Mouse (Mus musculus): ENCODE measurements around the gene Slc25a23.
"Not testable (repeated sequence)": the region's sequence is repeated elsewhere in the genome, so short reads cannot be mapped to it uniquely, and the experiment has no call there.

Slc25a23 gene

GRCm38 (mm10) chr17:57070699-57071098, 11.0 kb upstream of the Slc25a23 start:
- DNase-seq (ENCODE audit: low read depth): no peak

GRCm38 (mm10) chr17:57070272-57070671, 10.6 kb upstream of the Slc25a23 start:
- no peak for DNase-seq (ENCODE audit: low read depth)

GRCm38 (mm10) chr17:57066908-57067307, 7.2 kb upstream of the Slc25a23 start:
- no peak for DNase-seq (ENCODE audit: low read depth)

GRCm38 (mm10) chr17:57063031-57063430, 3.4 kb upstream of the Slc25a23 start:
- no peak for DNase-seq (ENCODE audit: low read depth)

- no peak for DNase-seq (ENCODE audit: low read depth)
Observed at GRCm38 (mm10) chr17:57062548-57062947, 2.9 kb upstream of the Slc25a23 start.

- no peak for DNase-seq (ENCODE audit: low read depth)
Observed at GRCm38 (mm10) chr17:57062011-57062521, 2.4 kb upstream of the Slc25a23 start.

GRCm38 (mm10) chr17:57061069-57061468, 1.4 kb upstream of the Slc25a23 start:
- no peak for DNase-seq (ENCODE audit: low read depth)

GRCm38 (mm10) chr17:57060231-57060801, 653 bp upstream of the Slc25a23 start:
- peak; percentile 74 for DNase-seq (ENCODE audit: low read depth)

- no peak for DNase-seq (ENCODE audit: low read depth)
Observed at GRCm38 (mm10) chr17:57058891-57059485, 675 bp downstream of the Slc25a23 start, which contains the start of gene Crb3. Gene Crb3, plus strand, starts transcription at chr17:57059105.

- DNase-seq (ENCODE audit: low read depth): no peak
Observed at GRCm38 (mm10) chr17:57056246-57056645, 3.4 kb downstream of the Slc25a23 start.

GRCm38 (mm10) chr17:57051679-57052078, 8.0 kb downstream of the Slc25a23 start:
- DNase-seq (ENCODE audit: low read depth): not testable (repeated sequence)

GRCm38 (mm10) chr17:57048816-57049215, 10.8 kb downstream of the Slc25a23 start:
- no peak for DNase-seq (ENCODE audit: low read depth)

GRCm38 (mm10) chr17:57047406-57047805, 12.3 kb downstream of the Slc25a23 start:
- DNase-seq (ENCODE audit: low read depth): no peak

GRCm38 (mm10) chr17:57041554-57041953, 18.1 kb downstream of the Slc25a23 start, which contains the start of gene Slc25a41:
Gene Slc25a41, minus strand, starts transcription at chr17:57041654.
- DNase-seq (ENCODE audit: low read depth): no peak

GRCm38 (mm10) chr17:57038978-57039377, 20.7 kb downstream of the Slc25a23 start:
- no peak for DNase-seq (ENCODE audit: low read depth)

- no peak for DNase-seq (ENCODE audit: low read depth)
Observed at GRCm38 (mm10) chr17:57032854-57033253, 26.8 kb downstream of the Slc25a23 start.

- DNase-seq (ENCODE audit: low read depth): peak; percentile 100
Observed at GRCm38 (mm10) chr17:57031661-57032420, 27.8 kb downstream of the Slc25a23 start.

GRCm38 (mm10) chr17:57030931-57031660, 28.6 kb downstream of the Slc25a23 start, which contains the start of gene Khsrp:
Gene Khsrp, minus strand, starts transcription at chr17:57031522.
- no peak for DNase-seq (ENCODE audit: low read depth)

GRCm38 (mm10) chr17:57029691-57030090, 30.0 kb downstream of the Slc25a23 start:
- DNase-seq (ENCODE audit: low read depth): no peak

- DNase-seq (ENCODE audit: low read depth): no peak
Observed at GRCm38 (mm10) chr17:57027471-57027870, 32.2 kb downstream of the Slc25a23 start.

GRCm38 (mm10) chr17:57020960-57021359, 38.7 kb downstream of the Slc25a23 start:
- no peak for DNase-seq (ENCODE audit: low read depth)

GRCm38 (mm10) chr17:57019693-57020092, 40.0 kb downstream of the Slc25a23 start:
- no peak for DNase-seq (ENCODE audit: low read depth)

Data from fibroblast of lung, adult 2 months (primary cell).